Mouse (Mus musculus) skeletal muscle tissue, postnatal 0 days (tissue): Measurements from ENCODE around the gene Sumo2. TPM values are rescaled to one million over a fixed set of nuclear protein-coding genes. Genes with fewer than 3 reads are reported as not detected.

Experiments used
- polyA plus RNA-seq: library from polyadenylated mRNA; unstranded; fragments of >200 nt; fragmentation: Nextera tagmentation; extraction: Ambion mirVana; gene quantifications from 2 replicates; pipeline ENCODE4 v1.2.1, GENCODE M21; 2015

Sumo2 gene
- 392 and 414 TPM in 2 replicates for polyA plus RNA-seq

GRCm38 (mm10) chr11:115536038-115536681 lies at the start of gene Sumo2:
Sumo2 (minus strand) TSS chr11:115536276.

GRCm38 (mm10) chr11:115564064-115564809 lies 28.2 kb upstream of the Sumo2 start, which contains the start of gene Nup85:
Nup85 (plus strand) TSS chr11:115564434.

GRCm38 (mm10) chr11:115514238-115514663 lies 21.8 kb downstream of the Sumo2 start, which contains the start of gene Jpt1:
Jpt1 (minus strand) TSS chr11:115514387.

GRCm38 (mm10) chr11:115491356-115492083 lies 44.6 kb downstream of the Sumo2 start, which contains the start of gene Nt5c:
Nt5c (minus strand) TSS chr11:115491862.

GRCm38 (mm10) chr11:115475025-115475757 lies 60.9 kb downstream of the Sumo2 start, which contains the start of gene Armc7:
Armc7 (plus strand) TSS chr11:115475667.

Other genes with a start within 250 kb of the Sumo2 start
- 0.06 and 0.09 TPM in 2 replicates for gene Fads6, start 238.6 kb downstream of the Sumo2 start, polyA plus RNA-seq
- 0.18 and 0.31 TPM in 2 replicates for gene Otop2, start 229.1 kb downstream of the Sumo2 start, polyA plus RNA-seq
- gene Ush1g, start 214.2 kb downstream of the Sumo2 start, polyA plus RNA-seq: not detected in 2 replicates
- 0.24 TPM in 1 of 2 replicates, not detected in the other for gene Otop3, start 201.5 kb downstream of the Sumo2 start, polyA plus RNA-seq
- gene Hid1, start 168.5 kb downstream of the Sumo2 start, polyA plus RNA-seq: 5.1 and 5.5 TPM in 2 replicates
- 5.0 and 6.7 TPM in 2 replicates for gene Cdr2l, start 154.4 kb downstream of the Sumo2 start, polyA plus RNA-seq
- gene Mrpl58, start 132.5 kb downstream of the Sumo2 start, polyA plus RNA-seq: 125 TPM in 2 replicates
- 1,386 and 1,505 TPM in 2 replicates for gene Atp5h, start 116.3 kb downstream of the Sumo2 start, polyA plus RNA-seq
- 8.6 and 9.3 TPM in 2 replicates for gene Kctd2, start 116.1 kb downstream of the Sumo2 start, polyA plus RNA-seq
- gene Trim80, start 95.7 kb downstream of the Sumo2 start, polyA plus RNA-seq: not detected in 2 replicates
- gene Slc16a5, start 73.8 kb downstream of the Sumo2 start, polyA plus RNA-seq: 0.15 and 0.23 TPM in 2 replicates
- gene Armc7, start 60.6 kb downstream of the Sumo2 start, polyA plus RNA-seq: 2.2 and 3.2 TPM in 2 replicates
- 27.5 and 42.0 TPM in 2 replicates for gene Nt5c, start 44.4 kb downstream of the Sumo2 start, polyA plus RNA-seq
- gene Jpt1, start 21.9 kb downstream of the Sumo2 start, polyA plus RNA-seq: 563 and 597 TPM in 2 replicates
- 41.2 and 48.4 TPM in 2 replicates for gene Nup85, start 28.2 kb upstream of the Sumo2 start, polyA plus RNA-seq
- 94.2 and 98.5 TPM in 2 replicates for gene Mrps7, start 67.6 kb upstream of the Sumo2 start, polyA plus RNA-seq
- 6.8 and 9.8 TPM in 2 replicates for gene Gga3, start 67.8 kb upstream of the Sumo2 start, polyA plus RNA-seq
- gene Mif4gd, start 76.7 kb upstream of the Sumo2 start, polyA plus RNA-seq: 30.1 and 42.9 TPM in 2 replicates
- gene Slc25a19, start 92.0 kb upstream of the Sumo2 start, polyA plus RNA-seq: 18.5 and 27.4 TPM in 2 replicates
- 83.7 and 94.0 TPM in 2 replicates for gene Grb2, start 172.3 kb upstream of the Sumo2 start, polyA plus RNA-seq
- 13.5 and 14.3 TPM in 2 replicates for gene Tmem94, start 229.2 kb upstream of the Sumo2 start, polyA plus RNA-seq